Mouse (Mus musculus): ENCODE results near the gene Nipal4. TPM values are rescaled to one million over a fixed set of nuclear protein-coding genes. Genes with fewer than 3 reads are reported as not detected.

Nipal4 gene
- total RNA-seq, 2 experiments from 2014 or later = 4.1 to 4.6 TPM

- DNase-seq (ENCODE audit: low spot score in 2 of 2) = no peak
Observed at GRCm38 (mm10) chr11:46169908-46170307, 3.6 kb upstream of the Nipal4 start.

- DNase-seq (ENCODE audit: low spot score in 2 of 2) = no peak
Observed at GRCm38 (mm10) chr11:46168506-46168905, 2.2 kb upstream of the Nipal4 start.

GRCm38 (mm10) chr11:46157462-46157861 lies 8.8 kb downstream of the Nipal4 start:
- DNase-seq (ENCODE audit: low spot score in 2 of 2) = no peak

- no peak for DNase-seq (ENCODE audit: low spot score in 2 of 2)
Observed at GRCm38 (mm10) chr11:46156945-46157344, 9.4 kb downstream of the Nipal4 start.

GRCm38 (mm10) chr11:46146619-46147018 lies 19.7 kb downstream of the Nipal4 start:
- no peak for DNase-seq (ENCODE audit: low spot score in 2 of 2)

DNA sequence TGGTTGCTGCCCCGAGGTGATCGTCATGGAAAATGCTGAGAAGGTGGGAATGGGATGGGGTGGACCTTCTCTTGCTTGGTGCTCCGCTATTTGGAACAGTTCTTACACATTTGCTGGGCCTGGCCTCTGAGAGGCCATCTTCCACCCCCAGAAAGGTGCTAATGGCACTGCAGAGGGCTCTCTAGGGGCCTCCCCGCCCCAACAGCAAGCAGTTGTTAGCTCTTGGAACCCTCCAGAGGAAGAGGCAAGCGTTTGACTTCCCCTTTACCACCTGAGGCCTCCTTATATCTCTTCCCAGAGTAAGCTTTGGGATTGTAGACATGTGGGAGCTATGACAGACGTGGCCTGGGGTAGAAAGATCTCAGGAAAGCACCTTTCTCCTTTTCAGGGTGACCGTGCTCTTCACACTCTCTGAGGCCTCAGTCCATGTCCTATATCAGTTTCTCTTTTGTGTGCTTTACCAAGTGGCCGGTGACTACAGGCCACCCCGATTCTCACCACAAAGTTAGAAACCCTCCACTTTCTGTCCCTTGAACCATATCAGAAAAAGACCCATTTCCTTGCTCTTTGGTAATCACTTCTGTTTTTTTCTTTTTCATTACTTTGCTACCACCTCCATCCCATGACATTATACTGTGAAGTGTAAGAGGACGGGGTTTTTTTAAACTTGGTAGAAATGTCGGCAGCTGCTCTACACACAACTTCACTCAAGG lies 21.0 kb downstream of the Nipal4 start:
- no peak for DNase-seq (ENCODE audit: low spot score in 2 of 2)

- DNase-seq (ENCODE audit: low spot score in 2 of 2) = no peak
Observed at GRCm38 (mm10) chr11:46143342-46143741, 23.0 kb downstream of the Nipal4 start.

DNA sequence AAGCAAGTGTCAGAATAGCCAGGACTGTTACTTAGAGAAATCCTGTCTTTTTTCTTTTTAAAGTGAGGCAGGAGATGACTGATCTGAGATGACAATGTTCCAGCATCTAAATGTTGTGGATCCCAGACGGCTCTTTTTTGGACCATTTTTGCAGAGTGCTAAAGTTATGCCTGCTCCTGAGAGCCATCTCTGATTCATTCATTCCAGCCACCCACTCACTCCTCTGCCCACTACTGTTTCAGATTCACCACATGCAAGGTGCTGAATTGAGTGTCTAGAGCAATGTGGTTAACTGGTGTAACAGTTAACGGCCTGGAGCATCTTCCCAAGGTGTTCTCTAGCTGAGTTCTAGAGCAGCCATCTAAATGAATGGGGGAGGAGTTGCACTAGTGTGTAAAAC lies 31.4 kb downstream of the Nipal4 start:
- DNase-seq (ENCODE audit: low spot score in 2 of 2) = peak in 1 of 2 experiments; percentile 23

DNA sequence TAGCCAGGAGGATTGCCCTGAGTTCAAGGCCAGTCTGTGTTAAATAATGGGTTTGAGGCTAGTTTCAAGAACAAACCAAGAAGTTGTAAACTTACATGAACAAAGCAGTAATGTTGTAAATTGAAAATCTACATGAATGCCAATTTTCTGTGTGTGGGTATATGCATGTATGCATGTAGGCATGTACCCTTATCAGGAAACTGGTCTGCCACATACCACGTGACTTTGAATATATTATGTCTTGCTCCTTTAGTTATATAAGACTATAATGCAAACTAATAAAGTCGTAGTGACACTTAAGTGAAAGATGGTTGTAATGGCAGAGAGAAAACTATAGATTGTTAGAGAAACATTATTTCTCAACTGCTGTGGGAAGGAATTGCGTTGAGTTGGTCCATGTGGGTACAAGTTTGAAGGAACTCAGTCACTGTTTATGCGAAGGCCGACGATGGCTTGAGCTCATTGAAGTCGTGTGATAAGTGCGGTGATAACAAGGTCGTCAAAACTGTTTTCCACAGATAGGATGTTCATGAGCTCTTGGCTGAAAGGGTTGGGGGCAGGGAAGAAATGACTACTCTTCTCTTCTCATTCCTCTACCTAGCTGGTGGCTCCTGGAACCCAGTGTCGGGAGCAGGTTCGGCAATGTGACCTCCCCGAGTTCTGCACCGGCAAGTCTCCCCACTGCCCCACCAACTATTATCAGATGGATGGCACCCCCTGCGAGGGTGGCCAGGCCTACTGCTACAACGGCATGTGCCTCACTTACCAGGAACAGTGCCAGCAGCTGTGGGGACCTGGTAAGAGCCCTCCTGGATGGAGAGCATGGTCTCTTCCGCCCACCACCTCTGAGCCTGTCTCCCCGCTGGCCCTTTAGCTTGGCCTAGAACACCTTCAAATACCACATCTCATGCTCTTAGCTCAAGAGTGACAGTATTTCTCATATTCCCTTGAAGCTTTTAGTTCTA lies 35.0 kb downstream of the Nipal4 start:
- DNase-seq (ENCODE audit: low spot score in 2 of 2) = no peak

DNA sequence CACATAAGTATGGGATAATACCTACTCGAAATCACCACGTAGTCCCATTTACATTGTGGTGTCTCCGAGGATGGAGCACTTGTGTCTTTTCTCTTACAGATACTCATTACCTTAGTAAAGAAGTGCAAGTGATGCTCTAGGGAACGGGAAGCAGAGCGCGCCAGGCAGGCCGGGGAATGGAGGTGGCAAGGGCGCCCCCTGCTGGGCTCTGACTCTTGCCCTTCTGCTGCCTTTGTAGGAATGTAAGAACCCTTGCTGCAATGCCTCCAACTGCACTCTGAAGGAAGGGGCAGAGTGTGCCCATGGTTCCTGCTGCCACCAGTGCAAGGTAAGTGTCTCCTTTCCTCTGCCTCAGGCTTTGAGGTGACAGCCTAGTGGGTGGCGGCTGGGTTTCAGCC lies 37.8 kb downstream of the Nipal4 start:
- DNase-seq (ENCODE audit: low spot score in 2 of 2) = peak; percentile 46 to 49

DNA sequence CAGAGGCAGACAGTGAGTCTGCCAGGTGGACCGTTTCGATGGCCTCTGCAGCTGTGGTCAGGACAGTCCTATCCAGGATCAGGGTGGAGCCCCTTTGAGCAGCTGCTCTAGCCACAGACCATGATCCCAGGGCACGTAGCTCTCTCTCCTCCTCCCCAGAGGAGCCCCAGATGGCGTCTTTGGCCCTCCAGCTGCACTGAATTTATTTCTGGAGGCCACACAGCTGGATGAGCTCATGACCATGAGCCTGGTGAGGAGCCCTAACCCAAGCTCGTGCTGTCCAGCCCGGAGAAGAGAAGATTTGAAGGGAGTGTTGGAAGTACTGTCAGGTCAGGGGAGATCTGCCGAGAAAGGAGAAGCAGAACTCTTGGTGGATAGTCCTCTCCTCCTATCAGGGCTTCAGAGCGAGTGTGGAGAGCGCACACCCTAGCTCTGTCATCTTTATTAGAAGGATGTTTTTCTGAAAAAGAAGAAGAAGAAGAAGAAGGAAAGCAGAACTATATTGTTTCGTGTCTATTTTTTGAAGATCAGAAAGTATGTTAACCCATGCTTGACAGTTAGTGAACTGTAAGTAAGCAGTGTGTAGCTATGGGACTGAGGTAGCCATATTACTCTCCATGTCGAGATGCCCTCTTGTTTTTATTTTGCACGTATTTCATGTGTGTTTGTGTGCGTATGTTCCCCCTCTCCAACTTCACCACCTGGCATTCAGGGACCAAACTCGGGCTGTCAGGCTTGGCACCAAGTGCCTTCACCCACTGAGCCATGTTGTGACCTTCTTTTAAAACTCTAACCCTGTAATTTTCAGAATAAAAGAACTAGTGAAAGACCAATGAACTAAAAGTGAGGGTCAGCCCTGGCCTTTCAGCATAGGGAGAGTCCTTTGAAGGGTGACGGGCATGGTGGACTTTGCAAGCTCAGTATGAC lies 38.4 kb downstream of the Nipal4 start:
- DNase-seq (ENCODE audit: low spot score in 2 of 2) = no peak

GRCm38 (mm10) chr11:46126827-46127410 lies 39.4 kb downstream of the Nipal4 start:
- no peak for DNase-seq (ENCODE audit: low spot score in 2 of 2)

GRCm38 (mm10) chr11:46126317-46126716 lies 40.0 kb downstream of the Nipal4 start:
- no peak for DNase-seq (ENCODE audit: low spot score in 2 of 2)

DNA sequence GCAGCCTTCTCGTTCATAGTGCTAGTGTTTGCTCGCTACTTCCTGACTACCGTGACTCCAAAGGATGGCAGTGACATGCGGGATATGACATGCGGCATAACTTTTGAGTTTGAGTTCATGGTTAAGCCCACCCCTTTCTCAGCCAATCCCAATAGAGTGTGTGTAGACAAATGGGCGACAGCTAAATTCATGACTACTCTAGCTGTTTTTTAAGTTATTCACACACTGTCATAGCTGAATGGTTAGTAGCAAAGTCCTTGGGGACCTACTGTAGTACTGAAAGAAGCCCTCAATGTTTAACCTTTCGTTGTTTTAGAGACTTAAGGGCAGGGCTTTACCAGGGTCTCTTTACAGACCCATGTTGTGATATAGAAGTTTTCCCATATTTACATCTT lies 40.5 kb downstream of the Nipal4 start:
- DNase-seq (ENCODE audit: low spot score in 2 of 2) = no peak

- no peak for DNase-seq (ENCODE audit: low spot score in 2 of 2)
Observed at GRCm38 (mm10) chr11:46125093-46125834, 41.0 kb downstream of the Nipal4 start.

DNA sequence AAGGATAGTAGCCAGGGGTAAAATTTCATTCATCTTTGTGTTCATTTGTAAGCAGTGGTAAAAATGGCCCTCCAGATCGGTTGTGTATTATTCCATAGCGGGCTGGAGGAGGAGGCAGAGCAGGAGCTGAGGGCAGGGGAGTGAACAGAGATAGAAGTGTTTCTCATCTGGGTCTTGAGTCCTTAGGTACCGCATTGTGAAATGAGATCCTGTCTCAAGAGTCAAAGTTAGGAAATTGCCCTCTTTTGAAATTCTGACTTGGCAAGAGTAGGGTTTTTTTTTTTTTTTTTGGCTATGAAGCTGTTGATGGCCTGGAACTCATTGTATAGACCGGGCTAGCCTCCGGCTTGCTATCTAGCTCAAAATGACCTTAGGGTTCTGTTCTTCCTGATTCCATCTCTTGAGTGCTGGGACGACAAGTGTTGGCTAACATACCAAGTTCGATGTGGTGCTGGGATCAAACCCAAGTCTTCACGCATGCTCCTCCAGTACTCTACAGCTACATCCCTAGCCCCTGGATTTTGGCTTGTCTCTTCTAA lies 42.9 kb downstream of the Nipal4 start:
- no peak for DNase-seq (ENCODE audit: low spot score in 2 of 2)

- no peak for DNase-seq (ENCODE audit: low spot score in 2 of 2)
Observed at GRCm38 (mm10) chr11:46122875-46123274, 43.4 kb downstream of the Nipal4 start.

DNA sequence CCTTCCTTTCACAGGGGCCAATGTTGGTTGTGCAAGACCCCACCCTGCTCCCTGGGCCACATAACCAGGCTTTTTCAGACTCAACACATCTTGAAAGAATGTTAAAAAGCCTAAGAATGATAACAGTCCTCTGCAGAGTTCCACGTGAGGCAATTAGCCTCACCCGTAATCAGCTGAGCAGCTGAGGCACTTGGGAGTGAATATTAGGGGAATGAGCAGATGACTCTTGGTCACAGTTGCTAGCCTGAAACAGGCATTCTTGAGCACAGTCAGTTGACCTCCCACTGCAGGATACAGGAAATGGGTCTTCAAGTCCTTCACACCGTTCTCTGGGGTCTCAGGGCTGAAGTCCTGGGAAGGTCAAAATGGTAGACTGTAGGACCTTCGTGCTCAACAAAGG lies 44.6 kb downstream of the Nipal4 start:
- DNase-seq (ENCODE audit: low spot score in 2 of 2) = no peak

DNA sequence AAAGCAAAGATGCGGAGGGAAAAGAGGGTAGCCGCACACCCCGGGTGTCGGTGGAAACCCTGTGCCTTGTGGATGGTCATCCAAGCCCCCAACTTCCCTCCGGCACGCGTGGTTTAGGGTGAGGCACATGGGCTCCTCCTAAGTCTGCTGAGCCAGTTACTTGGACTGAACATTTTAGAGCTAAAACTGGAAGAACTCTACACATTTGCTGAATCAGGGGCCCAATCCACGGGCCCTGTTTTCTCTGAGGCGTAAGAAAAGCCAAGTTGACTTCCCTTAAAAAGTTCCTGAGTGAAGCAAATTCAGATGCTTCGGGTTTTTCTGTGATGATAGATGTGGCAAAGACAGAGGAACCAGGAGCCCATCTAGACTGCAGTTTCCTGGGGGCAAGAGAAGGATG lies 46.2 kb downstream of the Nipal4 start:
- DNase-seq (ENCODE audit: low spot score in 2 of 2) = no peak

- no peak for DNase-seq (ENCODE audit: low spot score in 2 of 2)
Observed at GRCm38 (mm10) chr11:46119624-46120023, 46.7 kb downstream of the Nipal4 start.
